Mouse (Mus musculus): ENCODE measurements around the gene Map3k3. TPM values are rescaled to one million over a fixed set of nuclear protein-coding genes. Genes with fewer than 3 reads are reported as not detected.
A peak's percentile ranks its signal among the peaks of the same experiment; 100 is the strongest.

The Map3k3 gene
- total and polyA plus RNA-seq, 2 experiments: 9.7 to 12.3 TPM

DNA sequence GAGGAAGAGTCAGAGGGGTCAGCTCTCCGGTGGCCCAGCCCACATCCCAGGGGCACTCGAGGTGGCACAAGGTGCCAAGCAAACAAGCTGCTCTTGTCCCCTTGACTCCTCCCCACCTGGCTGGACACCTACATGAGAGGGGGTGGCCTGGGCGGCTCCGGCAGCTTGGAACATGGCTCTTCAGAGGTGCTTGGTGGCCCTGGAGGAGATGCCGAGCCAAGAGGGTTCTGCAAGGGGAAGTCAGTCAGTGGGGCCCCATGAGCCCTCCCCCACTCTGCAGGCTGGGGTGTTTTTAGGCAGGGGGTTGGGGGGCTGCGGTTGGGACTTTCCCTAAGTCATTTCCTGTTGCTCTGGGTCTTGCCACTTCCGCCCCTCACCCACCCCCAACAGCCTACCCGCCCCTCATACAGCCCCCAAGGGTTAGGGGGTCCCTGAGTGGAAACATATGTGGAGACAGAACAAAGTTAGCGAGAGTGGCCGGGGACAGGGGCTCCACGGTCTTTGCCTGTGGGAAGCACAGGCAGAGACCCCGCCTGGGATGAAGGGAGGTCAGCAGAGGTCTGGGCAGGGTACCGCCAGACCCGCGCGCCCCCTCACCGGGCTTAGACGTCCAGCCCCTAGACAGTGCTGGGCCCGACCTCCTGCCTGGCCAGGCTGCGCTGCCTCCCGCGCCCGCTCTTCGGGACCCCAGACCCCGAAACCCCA lies 75.0 kb downstream of the Map3k3 start:
- 1% methylated on average over 14 of the region's 25 CpGs for WGBS
- H3K4me3 ChIP-seq (ENCODE audit: insufficient read depth, low read depth, low read length): peak overlapping the region; percentile 66
- H3K4me1 ChIP-seq (ENCODE audit: control insufficient read depth, insufficient read depth, low read length): peaks cover 11% of the 10 kb centered on the region
- no peaks in the 10 kb centered on the region for H3K79me2 ChIP-seq (ENCODE audit: control insufficient read depth, insufficient read depth, low read length)
- no peaks in the 10 kb centered on the region for H3K36me3 ChIP-seq (ENCODE audit: control insufficient read depth, insufficient read depth, low read length)
- H3K9ac ChIP-seq (ENCODE audit: low read depth, low read length): peak overlapping the region; percentile 82
- H3K27me3 ChIP-seq (ENCODE audit: control insufficient read depth, insufficient read depth, low read length): no peaks in the 10 kb centered on the region
- no peak for TF ChIP-seq CTCF (IDR thresholded peaks at IDR 0.05; ENCODE audit: low read depth, low read length)
- TF ChIP-seq POLR2A (IDR thresholded peaks at IDR 0.05; ENCODE audit: extremely low read depth, insufficient read depth, low read length): no peak
- no peak overlapping the region; the same call in 1 of the 2 replicates for H3K27ac ChIP-seq (replicated peaks; ENCODE audit: insufficient read depth, low read depth, low read length)
- peak; percentile 42 for DNase-seq (ENCODE audit: extremely low read depth, low read depth, low spot score)

DNA sequence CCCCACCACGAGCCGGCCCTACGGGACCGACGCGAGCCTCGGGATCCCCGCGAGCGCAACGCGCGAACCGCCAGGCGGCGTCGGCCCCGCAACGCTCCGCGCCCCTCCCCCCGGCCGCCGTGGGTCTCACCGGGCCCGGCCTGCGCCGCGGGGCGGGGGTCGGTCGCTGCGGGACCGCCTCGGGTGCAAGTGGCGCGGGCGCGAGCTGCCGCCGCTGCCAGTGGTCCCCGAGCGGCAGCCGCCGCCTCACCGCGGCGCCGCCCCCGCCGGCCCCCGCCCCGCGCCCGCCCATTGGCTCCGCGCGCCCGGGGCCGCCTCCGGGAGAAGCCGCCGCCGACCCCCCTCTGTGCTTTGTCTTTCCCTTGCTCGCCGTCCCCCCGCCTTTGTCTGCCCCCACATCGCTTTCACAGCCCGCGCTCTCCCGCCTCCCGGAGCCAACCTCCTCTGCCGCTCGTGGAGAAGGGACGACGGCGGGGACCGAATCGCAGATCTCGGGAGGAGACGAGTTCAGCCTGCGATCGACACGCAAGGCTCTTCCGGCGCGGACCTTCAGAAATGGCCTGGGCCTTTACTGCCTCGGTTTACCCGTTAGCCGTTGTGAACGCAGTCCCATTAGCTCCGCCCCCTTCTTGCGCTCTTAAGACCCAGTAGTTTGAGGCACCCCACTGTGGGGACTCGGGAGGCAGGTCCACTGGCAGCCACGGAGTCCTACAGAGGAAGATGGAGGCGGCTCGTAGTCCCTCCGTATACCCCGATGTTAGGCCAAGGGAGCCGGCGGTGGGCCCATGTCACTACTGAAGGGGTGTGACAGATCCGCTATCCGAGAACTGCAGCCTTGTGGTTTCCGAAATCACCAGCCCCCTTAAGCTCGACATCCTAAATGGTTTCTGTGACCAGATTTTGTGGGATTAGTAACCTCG lies 75.8 kb downstream of the Map3k3 start:
- peak overlapping the region; percentile 82 for H3K9ac ChIP-seq (ENCODE audit: low read depth, low read length)
- peak; percentile 28 for DNase-seq (ENCODE audit: extremely low read depth, low read depth, low spot score)

DNA sequence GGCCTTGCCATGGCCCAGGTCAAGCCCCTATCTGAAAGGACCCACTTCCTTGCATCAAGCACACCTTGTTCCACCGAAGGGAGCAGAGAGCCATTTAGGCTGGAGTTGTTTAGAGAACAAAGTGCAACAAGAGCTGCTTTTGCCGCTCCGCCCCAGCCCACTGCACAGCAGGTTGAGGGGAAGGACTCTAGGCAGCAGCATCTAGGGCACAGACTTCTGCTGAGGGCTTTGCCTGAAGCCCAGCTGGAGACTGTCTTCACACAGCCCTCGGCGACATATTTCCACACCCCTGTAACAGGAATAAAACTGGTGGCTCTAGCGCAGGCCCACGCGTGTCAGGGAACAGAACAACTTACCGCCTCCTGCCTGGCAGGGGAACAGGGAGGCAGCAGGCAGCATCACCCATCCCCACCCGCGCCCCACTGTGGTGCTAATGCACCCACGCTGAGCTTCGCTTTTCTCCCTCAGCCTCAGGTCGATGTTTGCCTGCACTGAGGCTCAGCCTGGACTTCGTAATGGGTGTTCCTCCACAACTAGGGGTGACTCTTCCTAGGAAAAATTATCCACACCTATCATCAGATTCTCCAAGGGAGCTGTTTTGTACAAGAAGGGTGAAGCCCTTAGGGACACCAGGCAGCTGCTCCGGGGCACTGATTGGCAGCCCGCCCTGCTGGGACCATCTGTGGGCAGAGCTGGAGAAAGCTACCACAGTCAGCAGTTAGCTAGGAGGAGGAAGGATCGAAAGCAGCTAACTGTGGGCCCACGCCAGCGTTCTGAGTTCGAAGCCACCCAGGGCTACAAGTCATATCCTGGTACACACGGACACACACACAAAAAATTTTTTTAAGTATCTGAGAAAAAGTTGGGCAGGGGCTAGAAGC lies 76.7 kb downstream of the Map3k3 start, which contains the start of the genes Gm10840 and Limd2:
Gene Gm10840 (plus strand): TSS at position 10 of the 881 bp plus-strand sequence.
Gene Limd2 (minus strand): TSS at position 20 of the 881 bp plus-strand sequence.
- Histone ChIP-seq H3K4me1 (ENCODE audit: control insufficient read depth, insufficient read depth, low read length) (peaks cover 5% of the 10 kb centered on the region; the same call in 1 of the 2 replicates), H3K36me3 (ENCODE audit: control insufficient read depth, insufficient read depth, low read length) (no peaks in the 10 kb centered on the region), H3K4me3 (ENCODE audit: insufficient read depth, low read depth, low read length) (peak within 1 kb of the TSS; percentile 66), H3K9ac (ENCODE audit: low read depth, low read length) (peak within 1 kb of the TSS; percentile 82), H3K27ac (replicated peaks; ENCODE audit: insufficient read depth, low read depth, low read length) (peak within 1 kb of the TSS; percentile 16), H3K27me3 (ENCODE audit: control insufficient read depth, insufficient read depth, low read length) (no peaks in the 10 kb centered on the region), H3K79me2 (ENCODE audit: control insufficient read depth, insufficient read depth, low read length) (no peaks in the 10 kb centered on the region)
- DNase-seq (ENCODE audit: extremely low read depth, low read depth, low spot score): peak; percentile 46
- TF ChIP-seq CTCF (IDR thresholded peaks at IDR 0.05; ENCODE audit: low read depth, low read length) (no peak), POLR2A (IDR thresholded peaks at IDR 0.05; ENCODE audit: extremely low read depth, insufficient read depth, low read length) (no peak)
- WGBS: 54% methylated on average over 22 of the region's 22 CpGs

More for the DNA sequence above, 75.8 kb downstream of the Map3k3 start:
- Histone ChIP-seq H3K4me1 (ENCODE audit: control insufficient read depth, insufficient read depth, low read length) (peaks cover 5% of the 10 kb centered on the region; the same call in 1 of the 2 replicates), H3K4me3 (ENCODE audit: insufficient read depth, low read depth, low read length) (peak overlapping the region; percentile 66), H3K27me3 (ENCODE audit: control insufficient read depth, insufficient read depth, low read length) (no peaks in the 10 kb centered on the region), H3K79me2 (ENCODE audit: control insufficient read depth, insufficient read depth, low read length) (no peaks in the 10 kb centered on the region), H3K27ac (replicated peaks; ENCODE audit: insufficient read depth, low read depth, low read length) (peak overlapping the region; percentile 16), H3K36me3 (ENCODE audit: control insufficient read depth, insufficient read depth, low read length) (no peaks in the 10 kb centered on the region)
- WGBS: 3% methylated on average over 97 of the region's 106 CpGs
- peak; percentile 54; the same call in 1 of the 2 replicates for TF ChIP-seq POLR2A (IDR thresholded peaks at IDR 0.05; ENCODE audit: extremely low read depth, insufficient read depth, low read length)
- TF ChIP-seq CTCF (IDR thresholded peaks at IDR 0.05; ENCODE audit: low read depth, low read length): peak; percentile 40; the same call in 1 of the 2 replicates

DNA sequence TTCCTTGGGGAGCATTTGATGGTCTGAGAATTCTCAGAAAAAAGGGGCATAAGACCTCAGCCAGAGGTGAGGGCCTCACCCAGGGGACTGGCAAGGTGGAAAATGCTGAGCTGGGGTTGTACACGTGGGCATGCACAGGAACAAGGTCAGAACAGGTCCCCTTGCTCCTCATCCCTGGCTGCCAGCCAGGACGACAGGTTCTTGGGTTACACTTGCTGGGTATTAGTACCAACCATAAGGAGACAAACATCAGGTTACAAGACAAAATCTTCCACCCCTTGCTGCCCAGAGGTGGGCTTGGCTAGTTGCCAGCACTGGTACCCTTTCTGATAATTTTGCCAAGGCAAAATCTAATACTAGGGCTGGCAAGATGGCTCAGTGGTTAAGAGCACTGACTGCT lies 77.8 kb downstream of the Map3k3 start:
- H3K27ac ChIP-seq (replicated peaks; ENCODE audit: insufficient read depth, low read depth, low read length): no peak overlapping the region
- H3K79me2 ChIP-seq (ENCODE audit: control insufficient read depth, insufficient read depth, low read length): no peaks in the 10 kb centered on the region
- 87% methylated on average over 2 of the region's 2 CpGs for WGBS
- no peak for DNase-seq (ENCODE audit: extremely low read depth, low read depth, low spot score)
- H3K9ac ChIP-seq (ENCODE audit: low read depth, low read length): no peak overlapping the region
- H3K4me1 ChIP-seq (ENCODE audit: control insufficient read depth, insufficient read depth, low read length): peaks cover 5% of the 10 kb centered on the region; the same call in 1 of the 2 replicates
- TF ChIP-seq POLR2A (IDR thresholded peaks at IDR 0.05; ENCODE audit: extremely low read depth, insufficient read depth, low read length) (no peak), CTCF (IDR thresholded peaks at IDR 0.05; ENCODE audit: low read depth, low read length) (no peak)
- no peaks in the 10 kb centered on the region for H3K36me3 ChIP-seq (ENCODE audit: control insufficient read depth, insufficient read depth, low read length)
- no peaks in the 10 kb centered on the region for H3K27me3 ChIP-seq (ENCODE audit: control insufficient read depth, insufficient read depth, low read length)
- H3K4me3 ChIP-seq (ENCODE audit: insufficient read depth, low read depth, low read length): no peak overlapping the region

GRCm38 (mm10) chr11:106163546-106163945 lies 79.1 kb downstream of the Map3k3 start:
- no peaks in the 10 kb centered on the region for H3K27me3 ChIP-seq (ENCODE audit: control insufficient read depth, insufficient read depth, low read length)
- H3K9ac ChIP-seq (ENCODE audit: low read depth, low read length): no peak overlapping the region; the same call in 1 of the 2 replicates
- H3K79me2 ChIP-seq (ENCODE audit: control insufficient read depth, insufficient read depth, low read length): no peaks in the 10 kb centered on the region
- no peak for TF ChIP-seq POLR2A (IDR thresholded peaks at IDR 0.05; ENCODE audit: extremely low read depth, insufficient read depth, low read length)
- TF ChIP-seq CTCF (IDR thresholded peaks at IDR 0.05; ENCODE audit: low read depth, low read length): no peak
- H3K4me3 ChIP-seq (ENCODE audit: insufficient read depth, low read depth, low read length): peak overlapping the region; percentile 37
- 77% methylated on average over 4 of the region's 4 CpGs for WGBS
- peaks cover 2% of the 10 kb centered on the region; the same call in 1 of the 2 replicates for H3K36me3 ChIP-seq (ENCODE audit: control insufficient read depth, insufficient read depth, low read length)
- peaks cover 5% of the 10 kb centered on the region; the same call in 1 of the 2 replicates for H3K4me1 ChIP-seq (ENCODE audit: control insufficient read depth, insufficient read depth, low read length)
- DNase-seq (ENCODE audit: extremely low read depth, low read depth, low spot score): peak; percentile 24
- H3K27ac ChIP-seq (replicated peaks; ENCODE audit: insufficient read depth, low read depth, low read length): peak overlapping the region; percentile 79
